Comparison of ENCODE assay signal across 11 mouse cellular contexts in the genomic region with DNA sequence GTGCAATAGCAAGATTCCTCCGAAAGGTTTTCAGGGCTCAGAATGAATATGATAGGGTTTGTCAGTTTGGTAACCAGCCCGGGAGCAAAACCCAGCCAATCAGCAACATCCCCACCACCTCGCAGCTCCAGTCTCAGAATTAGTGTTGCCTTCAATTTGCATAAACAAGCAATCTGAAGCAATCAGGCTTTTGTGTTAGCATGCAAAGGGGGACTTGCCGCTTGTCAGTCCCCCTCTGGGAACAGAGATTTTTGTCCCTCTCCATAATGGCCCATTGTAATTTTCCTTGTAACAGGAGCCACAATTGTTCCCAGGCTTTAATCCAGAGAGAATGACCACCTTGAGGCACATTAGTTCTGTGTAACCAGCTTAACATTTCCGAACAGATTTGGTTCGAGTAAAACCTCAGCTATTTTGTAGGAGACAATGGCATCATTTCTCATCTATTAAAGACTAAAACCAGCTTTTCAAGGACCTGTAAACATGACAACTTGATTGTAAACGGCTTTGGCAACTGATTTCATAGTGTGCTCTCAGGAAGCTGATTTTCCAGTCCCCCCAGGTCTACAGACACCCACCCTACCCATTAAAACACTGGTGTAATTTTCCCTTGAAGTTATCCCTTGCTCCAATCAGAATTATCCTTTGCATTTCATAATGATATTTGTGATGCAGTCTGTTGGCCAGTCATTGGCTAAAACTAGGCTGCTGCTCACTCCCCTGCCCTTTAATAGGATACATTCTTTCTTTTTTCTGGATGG. TPM values are rescaled to one million over a fixed set of nuclear protein-coding genes. Genes with fewer than 3 reads are reported as not detected.
DNase-seq lines count a peak whose midpoint lies in the region; ATAC-seq and TF ChIP-seq lines count a peak whose summit lies in the region.
"Had no signal": no experiment of that assay in that cellular context is flagged by ENCODE, and none has a peak within 500 bp of the region (broad histone marks: within the 10 kb centered on the region; RNA-seq: fewer than 3 reads in every experiment).

A gene (minus strand): TSS at position 44 of the 761 bp plus-strand sequence.

- no peaks in the 10 kb centered on the region for H3K9me3 ChIP-seq in forebrain, postnatal 0 days (ENCODE audit: low read length)
- H3K9me3 ChIP-seq: kidney, embryonic 15.5 days had no signal

- H3K4me1 ChIP-seq in forebrain, postnatal 0 days (ENCODE audit: insufficient read depth) = no peaks in the 10 kb centered on the region
- H3K4me1 ChIP-seq: kidney, embryonic 15.5 days had no signal

- intact Hi-C loops in left cerebral cortex, postnatal 36 days (cut with DNase I) = loop anchor here (5.0 kb wide), 1 partner anchor 614 kb away; no protein-coding TSS in a partner anchor

- peak; percentile 90 for ATAC-seq in forebrain, postnatal 0 days
- ATAC-seq in inflammation-experienced regulatory T-cells, adult 6 months = no peak
- no peak for ATAC-seq in granulocyte monocyte progenitor cell, adult 5-6 weeks (replicated peaks; ENCODE audit: poor library complexity, severe bottlenecking)

- H3K27me3 ChIP-seq in forebrain, postnatal 0 days (ENCODE audit: insufficient read depth, low read length) = no peaks in the 10 kb centered on the region
- H3K27me3 ChIP-seq: kidney, embryonic 15.5 days had no signal

- no peaks in the 10 kb centered on the region for H3K36me3 ChIP-seq in forebrain, postnatal 0 days (ENCODE audit: insufficient read depth)
- H3K36me3 ChIP-seq: kidney, embryonic 15.5 days had no signal

- H3K27ac ChIP-seq in forebrain, postnatal 0 days (ENCODE audit: low read depth, low read length) = no peak within 1 kb of the TSS
- H3K27ac ChIP-seq: kidney, embryonic 15.5 days had no signal

- TF ChIP-seq CTCF in forebrain, postnatal 0 days (IDR thresholded peaks at IDR 0.05; ENCODE audit: low read depth) = no peak

- H3K4me2 ChIP-seq in forebrain, postnatal 0 days (ENCODE audit: low read depth) = no peak within 1 kb of the TSS
- H3K4me2 ChIP-seq: kidney, embryonic 15.5 days had no signal

- no peak within 1 kb of the TSS for H3K4me3 ChIP-seq in forebrain, postnatal 0 days (ENCODE audit: low read depth, low read length)
- H3K4me3 ChIP-seq: kidney, embryonic 15.5 days had no signal

- no peak within 1 kb of the TSS for H3K9ac ChIP-seq in forebrain, postnatal 0 days
- H3K9ac ChIP-seq: kidney, embryonic 15.5 days had no signal

- 5% methylated on average over 7 of the region's 7 CpGs for WGBS in forebrain, postnatal 0 days

- peak; percentile 32 for DNase-seq in right cerebral cortex, adult 18-20 months
- no peak for DNase-seq in right cerebral cortex, postnatal 14 days
- DNase-seq in forebrain, postnatal 0 days = peak; percentile 42
- DNase-seq in left cerebral cortex, postnatal 36 days (ENCODE audit: low spot score in 2 of 2) = no peak
- DNase-seq in telencephalon, adult 2 months (ENCODE audit: low read depth, low spot score) = peak; percentile 72
- DNase-seq in heart, postnatal 4 days = no peak

RNA-seq across cellular contexts. Expression of the gene that starts here (rescaled TPM):
- 0.85 and 1.1 TPM in 2 replicates for total RNA-seq in forebrain, postnatal 0 days (2014; rRNA removed)
- 0.70 and 0.84 TPM in 2 replicates for polyA plus RNA-seq in forebrain, postnatal 0 days (2015; fragmentation: Nextera tagmentation; extraction: Ambion mirVana)
- total RNA-seq in left cerebral cortex, postnatal 36 days (2021) = 10 to 100 TPM; 18.9 to 24.7 TPM
- 1 to 10 TPM in 1 of 3 experiments, under 1 TPM in 1, not detected in 1; 0.15 to 5.8 TPM for polyA plus RNA-seq in inflammation-experienced regulatory T-cells, adult 6 months (2017; shearing (Covaris generic))
- not detected in 2 replicates for total RNA-seq in granulocyte monocyte progenitor cell, adult 5-6 weeks (2014; fragmentation: Nextera tagmentation)
- not detected in 2 replicates for total RNA-seq in granulocyte monocyte progenitor cell, adult 5-6 weeks (2017)
- not detected for total RNA-seq in heart, postnatal 4 days (2021)
- total RNA-seq: MEL had no signal
- polyA plus RNA-seq: kidney, embryonic 15.5 days; liver, embryonic 16.5 days had no signal

Comparison
In these comparisons a context has a peak if more than half of its experiments do, and no peak if none do; other contexts are left out.
1. DNase-seq: peak in right cerebral cortex, adult 18-20 months (single experiment), forebrain, postnatal 0 days (single experiment) and telencephalon, adult 2 months (single experiment); none in right cerebral cortex, postnatal 14 days (single experiment), left cerebral cortex, postnatal 36 days (0 of 2) and heart, postnatal 4 days (single experiment).